Mouse (Mus musculus): ENCODE measurements around the gene Gtpbp6. TPM values are rescaled to one million over a fixed set of nuclear protein-coding genes. Genes with fewer than 3 reads are reported as not detected.
A peak's percentile ranks its signal among the peaks of the same experiment; 100 is the strongest.
"Not testable (repeated sequence)": the region's sequence is repeated elsewhere in the genome, so short reads cannot be mapped to it uniquely, and the experiment has no call there.

Gene Gtpbp6
- polyA plus RNA-seq, 1 experiment from 2014 or later, result 17.0 TPM

- Histone ChIP-seq H3K4me2 (replicated peaks; ENCODE audit: low read depth) (no peak overlapping the region), H3K9ac (ENCODE audit: low read length) (no peak overlapping the region), H3K36me3 (ENCODE audit: control insufficient read depth, insufficient read depth, low read length) (no peaks in the 10 kb centered on the region), H3K27ac (replicated peaks) (no peak overlapping the region), H3K9me3 (ENCODE audit: control insufficient read depth, low read length) (peaks cover 8% of the 10 kb centered on the region; the same call in 1 of the 2 replicates), H3K27me3 (ENCODE audit: control insufficient read depth, insufficient read depth, low read length) (no peaks in the 10 kb centered on the region), H3K4me1 (replicated peaks; ENCODE audit: control insufficient read depth, insufficient read depth) (no peaks in the 10 kb centered on the region), H3K4me3 (ENCODE audit: low read depth, low read length) (no peak overlapping the region)
- ATAC-seq (ENCODE audit: low FRiP score, low TSS enrichment) (no peak), DNase-seq (ENCODE audit: low spot score) (no peak)
- WGBS, result 78% methylated on average over 4 of the region's 4 CpGs
- TF ChIP-seq CTCF (IDR thresholded peaks at IDR 0.05; ENCODE audit: low read depth) (no peak), EP300 (optimal IDR thresholded peaks at IDR 0.05) (no peak)
These were observed 25.0 kb downstream of the Gtpbp6 start for GRCm38 (mm10) chr5:110082961-110083360.

- H3K4me1 ChIP-seq (replicated peaks; ENCODE audit: control insufficient read depth, insufficient read depth); ATAC-seq (ENCODE audit: low FRiP score, low TSS enrichment); H3K4me2 ChIP-seq (replicated peaks; ENCODE audit: low read depth); H3K9ac ChIP-seq (ENCODE audit: low read length); DNase-seq (ENCODE audit: low spot score); H3K36me3 ChIP-seq (ENCODE audit: control insufficient read depth, insufficient read depth, low read length); H3K27me3 ChIP-seq (ENCODE audit: control insufficient read depth, insufficient read depth, low read length); H3K9me3 ChIP-seq (ENCODE audit: control insufficient read depth, low read length); H3K27ac ChIP-seq (replicated peaks); H3K4me3 ChIP-seq (ENCODE audit: low read depth, low read length): not testable (repeated sequence)
- 94% methylated on average over 2 of the region's 2 CpGs for WGBS
These were observed 35.6 kb downstream of the Gtpbp6 start, which contains the start of gene Gm17655 for GRCm38 (mm10) chr5:110072413-110072812. Gene Gm17655, minus strand, starts transcription at chr5:110072513.

- no peaks in the 10 kb centered on the region for H3K36me3 ChIP-seq (ENCODE audit: control insufficient read depth, insufficient read depth, low read length)
- TF ChIP-seq CTCF (IDR thresholded peaks at IDR 0.05; ENCODE audit: low read depth), result no peak
- TF ChIP-seq EP300 (optimal IDR thresholded peaks at IDR 0.05), result no peak
- DNase-seq (ENCODE audit: low spot score) (peak; percentile 83), ATAC-seq (ENCODE audit: low FRiP score, low TSS enrichment) (peak; percentile 99)
- H3K4me1 ChIP-seq (replicated peaks; ENCODE audit: control insufficient read depth, insufficient read depth), result no peaks in the 10 kb centered on the region
- peak overlapping the region; percentile 52 for H3K4me2 ChIP-seq (replicated peaks; ENCODE audit: low read depth)
- no peaks in the 10 kb centered on the region for H3K27me3 ChIP-seq (ENCODE audit: control insufficient read depth, insufficient read depth, low read length)
- WGBS, result 1% methylated on average over 19 of the region's 19 CpGs
- H3K27ac ChIP-seq (replicated peaks), result peak overlapping the region; percentile 50
- no peaks in the 10 kb centered on the region for H3K9me3 ChIP-seq (ENCODE audit: control insufficient read depth, low read length)
- peak overlapping the region; percentile 56 for H3K4me3 ChIP-seq (ENCODE audit: low read depth, low read length)
- H3K9ac ChIP-seq (ENCODE audit: low read length), result peak overlapping the region; percentile 56
These were observed 50.2 kb downstream of the Gtpbp6 start for GRCm38 (mm10) chr5:110057637-110058408.

Other genes with a start within 250 kb of the Gtpbp6 start
- 0.76 and 0.93 TPM in 2 replicates for gene Gm15446, start 184.8 kb downstream of the Gtpbp6 start, polyA plus RNA-seq (2015; fragmentation: Nextera tagmentation; extraction: Ambion mirVana)
- gene Zfp932, start 111.7 kb downstream of the Gtpbp6 start, polyA plus RNA-seq (2015; fragmentation: Nextera tagmentation; extraction: Ambion mirVana), result 20.1 and 20.3 TPM in 2 replicates
- gene Gm17655, start 35.7 kb downstream of the Gtpbp6 start, polyA plus RNA-seq (2015; fragmentation: Nextera tagmentation; extraction: Ambion mirVana), result 1.6 and 1.7 TPM in 2 replicates
- gene Gm35315, start 13.8 kb downstream of the Gtpbp6 start, polyA plus RNA-seq (2015; fragmentation: Nextera tagmentation; extraction: Ambion mirVana), result 0.41 and 0.45 TPM in 2 replicates
- 12.5 and 12.8 TPM in 2 replicates for gene Plcxd1, start 8.2 kb downstream of the Gtpbp6 start, polyA plus RNA-seq (2015; fragmentation: Nextera tagmentation; extraction: Ambion mirVana)
- gene Zfp605, start 1.9 kb upstream of the Gtpbp6 start, polyA plus RNA-seq (2015; fragmentation: Nextera tagmentation; extraction: Ambion mirVana), result 1.6 and 2.0 TPM in 2 replicates
- 24.2 and 25.2 TPM in 2 replicates for gene Chfr, start 27.6 kb upstream of the Gtpbp6 start, polyA plus RNA-seq (2015; fragmentation: Nextera tagmentation; extraction: Ambion mirVana)
- gene Golga3, start 68.5 kb upstream of the Gtpbp6 start, polyA plus RNA-seq (2015; fragmentation: Nextera tagmentation; extraction: Ambion mirVana), result 6.4 and 8.3 TPM in 2 replicates
- gene Ankle2, start 122.8 kb upstream of the Gtpbp6 start, polyA plus RNA-seq (2015; fragmentation: Nextera tagmentation; extraction: Ambion mirVana), result 11.2 and 11.7 TPM in 2 replicates
- gene Pgam5, start 161.7 kb upstream of the Gtpbp6 start, polyA plus RNA-seq (2015; fragmentation: Nextera tagmentation; extraction: Ambion mirVana), result 31.4 and 31.8 TPM in 2 replicates
- gene Pxmp2, start 178.0 kb upstream of the Gtpbp6 start, polyA plus RNA-seq (2015; fragmentation: Nextera tagmentation; extraction: Ambion mirVana), result 3.8 and 6.1 TPM in 2 replicates
- 4.1 and 4.7 TPM in 2 replicates for gene Pole, start 178.1 kb upstream of the Gtpbp6 start, polyA plus RNA-seq (2015; fragmentation: Nextera tagmentation; extraction: Ambion mirVana)
- 0.36 and 0.42 TPM in 2 replicates for gene P2rx2, start 235.0 kb upstream of the Gtpbp6 start, polyA plus RNA-seq (2015; fragmentation: Nextera tagmentation; extraction: Ambion mirVana)
- not detected in 2 replicates for gene Lrcol1, start 236.5 kb upstream of the Gtpbp6 start, polyA plus RNA-seq (2015; fragmentation: Nextera tagmentation; extraction: Ambion mirVana)

Data from stomach, postnatal 0 days (tissue).